Mouse (Mus musculus): ENCODE data around the gene Asb7.

DNA sequence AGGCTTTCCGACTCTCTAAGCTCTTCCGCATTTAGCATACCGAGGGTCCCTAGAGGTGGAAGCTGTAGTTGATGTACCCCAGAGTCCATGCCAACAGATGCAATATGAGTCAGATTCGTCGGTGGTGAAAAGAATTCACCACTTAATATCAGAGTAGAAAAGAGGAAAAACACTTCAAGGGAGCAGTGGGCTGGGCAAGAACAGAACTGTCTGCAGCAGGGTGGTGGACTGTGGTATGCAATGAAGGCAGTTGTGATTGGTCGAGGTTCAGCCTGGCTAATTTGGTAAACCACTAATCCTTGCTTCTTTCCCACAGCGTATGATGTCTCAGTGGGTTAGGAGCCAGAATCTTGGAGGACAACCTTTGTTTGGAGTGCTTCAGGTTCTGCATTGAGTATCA, 13.3 kb upstream of the Asb7 start:
- TF ChIP-seq POLR2A (IDR thresholded peaks at IDR 0.05; ENCODE audit: low read depth, low read length), result no peak
- no peak for TF ChIP-seq CTCF (IDR thresholded peaks at IDR 0.05; ENCODE audit: extremely low read depth, insufficient read depth, insufficient read length, insufficient replicate concordance)

Data from spleen, adult 2 months (tissue).